Mouse (Mus musculus) MEL-GATA-1-ER (cell line): ENCODE measurements around the gene Cpe.
A peak's percentile ranks its signal among the peaks of the same experiment; 100 is the strongest.

Experiments used
- DNase-seq: peaks from one replicate; pipeline ENCODE4 v3.0.0-alpha.2; 2012; ENCODE audit warnings: low read depth; ENCODE audit errors: extremely low read depth

Cpe gene

DNA sequence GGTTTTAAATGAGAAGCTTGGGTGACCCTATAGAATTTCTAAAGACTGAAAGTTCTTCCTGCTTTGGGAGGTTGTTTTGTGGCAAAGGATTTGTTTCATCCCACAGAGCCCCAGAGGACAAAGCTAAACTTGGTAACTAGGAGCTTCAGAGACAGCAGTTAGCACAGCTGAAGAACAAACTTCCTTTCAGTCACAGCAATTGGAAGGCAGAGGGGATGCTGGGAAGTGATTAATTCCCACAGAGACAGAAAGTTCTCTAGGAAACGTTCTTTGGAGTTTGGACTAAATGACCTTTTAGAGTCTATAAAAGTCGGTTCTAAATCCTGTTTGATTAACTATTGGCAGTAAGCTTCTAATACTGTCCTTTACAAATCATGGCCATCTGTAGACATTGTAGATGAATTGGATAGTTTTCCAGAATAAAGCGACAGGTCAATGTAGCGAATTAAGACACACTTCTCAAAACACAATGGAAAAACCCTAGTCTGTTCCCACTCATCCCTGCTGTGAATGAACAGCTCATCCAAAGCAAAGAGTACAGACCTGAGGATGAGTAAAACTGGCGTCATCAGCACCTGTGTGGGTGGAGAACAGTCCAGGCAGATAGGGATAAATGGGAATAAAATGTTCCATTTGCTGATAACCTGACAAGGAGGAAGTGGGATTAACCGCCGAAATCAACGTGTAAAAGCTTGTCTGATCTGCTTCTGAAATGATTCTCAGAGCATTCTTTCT is 58.6 kb downstream of the Cpe start:
- no peak for DNase-seq

DNA sequence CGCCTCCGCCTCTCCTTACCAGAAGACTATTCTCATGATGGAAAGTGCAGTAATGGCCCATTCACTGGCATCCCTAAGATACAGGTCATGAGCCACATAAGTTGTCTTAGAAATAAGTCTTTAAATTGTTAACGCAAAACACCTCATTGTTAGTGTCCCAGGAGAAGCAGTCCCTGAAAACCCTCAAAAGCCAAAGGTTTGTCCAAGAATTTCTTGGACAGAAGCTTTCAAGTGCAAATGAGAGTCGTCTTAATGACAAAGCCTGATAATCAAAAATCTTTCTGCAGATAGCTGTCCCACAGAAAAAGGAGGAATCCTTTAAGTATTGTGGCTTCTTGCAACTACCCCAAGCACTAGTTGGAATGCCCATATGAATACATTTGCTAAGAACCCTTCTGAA is 60.7 kb downstream of the Cpe start:
- no peak for DNase-seq

DNA sequence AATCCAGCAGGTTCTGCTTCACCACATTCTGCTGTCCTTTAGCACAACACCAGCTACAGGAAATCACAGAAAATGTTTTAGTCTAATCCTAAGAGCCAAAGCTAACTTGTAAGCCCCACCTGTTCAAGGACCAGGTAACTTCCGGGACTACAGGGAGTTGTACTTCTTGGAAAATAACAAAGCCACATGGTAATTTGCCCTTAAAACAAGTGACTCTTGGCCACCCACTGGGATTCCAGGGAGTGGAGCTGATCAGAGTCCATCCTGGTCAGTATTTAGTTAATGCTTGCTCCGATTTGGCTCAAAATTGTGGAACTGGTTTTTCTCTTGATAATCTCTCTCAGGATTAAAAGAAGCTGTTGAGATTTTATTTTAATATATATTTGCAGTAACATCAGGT is 61.1 kb downstream of the Cpe start:
- no peak for DNase-seq

DNA sequence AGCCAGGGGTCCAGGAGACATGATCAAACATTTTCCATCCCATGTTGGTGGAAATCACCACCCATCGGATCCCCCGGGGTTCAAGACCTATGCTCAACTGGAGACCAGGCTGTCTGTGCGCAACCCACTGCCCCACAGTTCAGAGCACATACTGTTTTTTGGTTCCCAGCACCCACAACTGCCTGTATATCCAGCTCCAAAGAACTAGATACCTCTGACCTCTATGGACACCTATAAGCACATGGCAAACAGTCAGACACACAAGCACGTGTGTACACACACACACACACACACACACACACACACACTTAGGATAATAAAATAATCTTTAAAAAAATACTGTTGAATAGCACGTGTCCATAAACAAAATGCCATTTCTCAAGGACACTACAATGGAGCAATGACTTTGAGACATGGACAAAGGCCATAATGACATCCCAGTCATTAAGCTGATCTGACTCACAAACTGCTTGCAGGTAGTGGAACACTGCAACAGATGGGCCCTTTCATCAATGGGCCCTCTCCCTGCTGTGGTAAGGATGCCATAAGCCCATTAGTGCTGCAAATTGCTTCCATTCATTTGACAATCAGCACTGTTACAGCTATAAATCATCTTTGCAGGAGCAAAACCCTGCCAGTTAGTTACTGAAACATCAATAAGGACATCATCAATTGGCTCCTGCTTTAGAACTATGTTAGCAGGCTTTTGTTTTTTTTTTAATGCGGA is 63.7 kb downstream of the Cpe start:
- DNase-seq = no peak

DNA sequence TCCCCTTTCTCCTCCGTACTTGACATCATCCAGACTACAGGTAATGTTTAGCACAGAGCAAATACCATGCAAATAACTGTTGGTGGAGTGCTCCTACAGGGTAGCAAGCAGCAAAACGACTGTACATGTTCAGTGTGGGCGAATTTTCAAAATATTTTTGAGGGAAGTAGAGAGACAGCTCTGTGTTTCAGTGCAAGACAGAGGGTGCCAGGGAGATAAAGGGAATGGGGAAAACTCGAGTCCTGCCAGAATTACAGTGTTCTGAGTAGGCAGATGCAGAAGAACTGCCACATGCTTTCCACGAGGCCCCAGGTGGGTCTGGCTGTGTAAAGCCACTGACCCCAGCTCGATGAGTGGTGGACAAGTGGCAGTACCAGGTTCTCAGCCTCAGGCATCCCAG is 64.8 kb downstream of the Cpe start:
- DNase-seq = no peak

DNA sequence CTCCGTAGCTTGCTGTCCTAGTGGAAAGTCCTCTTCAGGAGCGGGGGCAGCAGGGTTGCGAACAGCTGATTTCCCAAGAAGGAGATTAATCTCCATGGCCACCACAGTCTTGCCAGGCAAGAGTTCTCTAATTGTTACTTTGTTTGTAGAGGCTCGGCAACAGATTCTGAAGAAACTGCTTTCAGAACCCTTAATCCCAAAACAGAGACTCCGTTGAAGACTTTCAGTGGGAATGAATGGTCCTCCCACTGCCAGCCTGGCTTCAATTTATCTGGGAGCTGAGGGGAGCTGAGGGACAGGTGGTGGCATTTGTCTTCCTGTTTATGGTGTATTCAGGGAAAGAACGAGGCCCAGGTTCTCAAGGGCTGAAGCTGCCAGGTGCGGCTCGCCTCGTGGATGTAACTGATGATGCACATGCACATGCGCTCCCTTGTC is 68.2 kb downstream of the Cpe start:
- no peak for DNase-seq

DNA sequence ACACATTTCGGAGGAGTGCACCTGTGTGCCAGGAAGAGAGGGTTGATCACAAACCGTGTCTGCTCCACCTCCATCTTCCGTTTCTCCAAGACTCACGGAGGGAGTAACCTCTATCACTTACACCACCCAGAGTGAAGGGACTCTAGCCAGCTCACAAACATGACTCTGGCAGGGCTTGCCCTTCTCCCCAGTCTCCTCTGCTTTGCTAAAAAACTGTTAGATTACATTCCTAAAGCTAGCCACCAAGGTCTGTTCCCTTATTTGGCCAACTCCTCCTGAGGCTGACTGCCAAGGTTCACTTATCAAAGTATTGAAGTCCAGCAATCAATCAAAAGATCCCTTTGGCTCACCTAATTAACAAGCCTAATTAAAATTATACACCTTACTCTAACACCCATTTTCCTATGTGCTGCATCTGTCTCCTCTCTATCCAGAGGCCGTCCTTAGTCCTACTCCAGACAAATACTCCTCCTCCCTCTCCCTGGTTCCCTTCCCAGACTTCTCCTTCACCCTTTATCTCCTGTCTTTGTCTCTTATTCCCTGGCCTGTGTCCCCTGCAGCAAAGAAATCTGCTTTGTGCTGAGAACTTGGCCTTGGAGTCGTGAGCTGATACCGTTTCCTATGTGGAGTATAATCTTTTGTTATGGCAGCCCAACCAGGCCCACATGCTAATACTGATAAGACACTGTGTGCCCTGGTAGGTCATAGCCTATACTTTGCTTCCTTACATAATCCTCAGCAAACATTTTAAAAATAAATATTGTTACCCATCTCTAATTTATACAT is 72.3 kb downstream of the Cpe start:
- no peak for DNase-seq

DNA sequence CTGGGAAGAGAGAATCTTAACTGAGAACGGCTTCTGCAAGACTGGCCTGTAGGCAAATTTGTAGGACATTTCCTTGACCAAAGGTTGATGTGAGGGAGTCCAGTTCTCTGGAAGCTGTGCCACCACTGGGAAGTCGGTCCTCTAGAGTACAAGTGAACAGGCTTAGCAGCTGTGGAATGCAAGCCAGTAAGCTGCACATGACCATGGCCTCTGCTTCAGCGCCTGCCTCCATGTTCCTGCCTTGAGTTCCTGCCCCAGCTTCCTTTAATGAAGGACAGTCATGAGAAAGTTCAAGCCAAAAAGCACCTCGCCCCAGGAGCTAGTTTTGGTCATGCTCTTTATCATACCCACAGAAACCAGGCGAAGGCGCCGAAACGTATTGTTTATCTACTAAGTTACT is 73.2 kb downstream of the Cpe start:
- DNase-seq = no peak

DNA sequence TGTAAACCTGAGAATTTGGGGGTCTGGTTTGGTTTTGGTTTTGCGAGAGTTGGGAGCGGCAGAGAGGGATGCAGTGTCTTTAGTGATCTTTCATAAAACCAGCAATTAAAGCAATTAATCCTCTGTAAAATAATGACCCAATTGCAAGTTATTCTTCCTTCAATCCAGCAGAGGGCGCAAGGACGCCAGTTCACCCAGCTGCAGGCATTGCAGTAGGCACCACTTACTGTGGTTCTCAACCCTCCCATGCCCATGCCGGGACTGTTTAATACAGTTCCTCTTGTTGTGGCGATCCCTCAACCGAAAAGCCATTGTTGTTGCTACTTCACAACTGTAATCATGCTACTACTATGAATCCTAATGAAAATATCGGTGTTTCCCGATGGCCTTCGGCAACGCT is 74.2 kb downstream of the Cpe start:
- peak; percentile 24 for DNase-seq

DNA sequence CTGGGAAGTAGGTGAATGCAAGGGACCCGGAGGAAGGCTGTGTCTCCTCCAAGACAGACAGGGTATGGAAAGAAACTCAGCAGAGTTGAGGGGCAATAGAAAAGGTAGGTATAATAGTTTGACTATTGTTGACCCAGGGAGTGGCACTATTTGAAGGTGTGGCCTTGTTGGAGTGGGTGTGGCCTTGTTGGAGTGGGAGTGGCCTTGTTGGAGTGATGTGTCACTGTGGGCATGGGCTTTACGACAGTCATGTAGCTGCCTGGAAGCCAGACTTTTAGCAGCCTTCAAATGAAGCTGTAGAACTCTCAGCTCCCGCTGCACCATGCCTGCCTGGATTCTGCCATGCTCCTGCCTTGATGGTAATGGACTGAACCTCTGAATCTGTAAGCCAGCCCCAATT is 76.3 kb downstream of the Cpe start:
- no peak for DNase-seq

DNA sequence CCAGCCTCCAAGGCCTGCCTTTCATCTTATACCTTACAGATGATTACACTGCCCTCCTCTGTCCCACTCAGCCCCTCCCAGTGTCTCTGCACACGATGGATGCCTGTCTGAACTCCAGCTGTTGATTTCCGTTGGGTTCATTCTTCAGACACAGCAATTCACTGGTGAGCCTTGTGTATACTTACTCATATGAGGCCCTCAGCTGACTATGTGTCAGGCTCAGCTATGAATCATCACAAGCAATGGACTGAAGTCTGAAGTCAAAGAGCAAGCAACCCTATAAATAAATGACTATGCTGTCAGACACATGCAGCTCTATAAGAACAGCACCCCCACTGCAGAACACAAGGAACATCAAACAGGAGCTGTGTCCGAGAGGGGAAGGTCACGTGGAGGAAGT is 77.4 kb downstream of the Cpe start:
- no peak for DNase-seq

DNA sequence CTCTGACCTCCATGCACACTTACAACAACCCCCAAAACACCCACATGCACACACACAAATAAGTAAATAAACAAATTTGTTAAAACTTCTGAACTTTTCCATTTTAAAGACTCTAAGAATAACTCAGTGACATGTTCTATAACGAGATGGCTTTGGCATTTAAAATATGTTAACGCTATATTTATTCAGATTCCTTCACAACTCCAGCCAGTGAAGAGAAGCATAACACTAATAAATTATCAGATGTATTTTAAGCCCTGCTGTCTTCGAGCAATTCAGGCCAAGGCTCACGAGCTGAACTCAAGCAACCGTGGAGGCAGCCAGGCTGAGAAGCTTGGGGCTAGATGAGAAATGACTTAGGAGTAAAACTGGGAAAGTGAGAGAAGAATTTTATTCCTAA is 79.2 kb downstream of the Cpe start:
- DNase-seq = no peak

DNA sequence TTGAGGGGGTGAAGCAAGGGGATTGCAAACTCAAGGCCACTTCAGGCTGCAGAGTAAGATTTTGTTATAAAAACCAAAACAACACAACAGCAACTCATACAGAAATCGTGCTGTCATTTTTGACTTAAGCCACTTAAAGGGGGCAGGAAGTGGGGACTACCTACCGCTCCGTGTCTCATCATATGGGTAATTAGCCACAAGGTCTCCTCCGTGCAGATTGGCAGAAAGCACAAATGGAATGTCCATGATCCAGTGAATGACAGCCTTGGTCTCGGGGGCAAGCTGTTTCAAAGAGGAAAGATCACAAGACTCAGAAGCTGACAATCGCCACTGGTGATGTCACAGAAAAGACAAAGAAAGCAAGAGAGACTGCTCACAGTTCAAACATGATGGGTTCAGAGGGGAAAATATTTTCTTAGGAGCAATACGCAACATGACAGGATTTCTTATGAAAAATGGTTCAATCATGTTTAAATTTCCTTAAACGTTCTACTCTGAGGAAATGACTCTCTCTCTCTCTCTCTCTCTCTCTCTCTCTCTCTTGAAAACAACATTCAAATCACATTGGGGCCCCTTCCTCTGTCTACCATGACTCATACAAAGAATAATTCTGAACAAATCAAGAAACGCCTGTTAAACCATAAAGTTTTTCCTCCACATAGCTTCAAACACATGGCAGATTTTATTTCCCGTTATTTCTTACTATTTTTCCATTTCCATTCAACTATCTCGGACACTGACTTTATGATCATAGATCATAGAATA is 81.5 kb downstream of the Cpe start:
- DNase-seq = no peak

DNA sequence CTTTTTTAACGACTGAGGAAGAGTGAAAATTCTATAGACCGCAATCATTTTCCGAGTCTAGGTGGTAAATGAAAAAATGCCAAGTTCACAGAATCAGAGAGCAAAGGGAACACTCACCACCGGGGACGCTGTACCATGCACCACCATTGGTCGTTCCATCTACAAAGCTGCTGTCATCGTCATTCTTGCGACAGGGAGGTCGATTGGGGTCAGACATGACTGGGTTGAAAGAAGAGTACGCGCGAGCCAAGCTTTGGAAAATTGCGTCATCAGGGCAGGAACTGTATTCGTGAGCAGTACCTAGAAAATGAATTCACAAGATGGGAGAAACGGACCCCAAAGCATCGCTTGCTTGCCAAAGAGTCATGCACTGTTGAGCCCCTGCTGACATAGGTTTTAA is 83.9 kb downstream of the Cpe start:
- no peak for DNase-seq

DNA sequence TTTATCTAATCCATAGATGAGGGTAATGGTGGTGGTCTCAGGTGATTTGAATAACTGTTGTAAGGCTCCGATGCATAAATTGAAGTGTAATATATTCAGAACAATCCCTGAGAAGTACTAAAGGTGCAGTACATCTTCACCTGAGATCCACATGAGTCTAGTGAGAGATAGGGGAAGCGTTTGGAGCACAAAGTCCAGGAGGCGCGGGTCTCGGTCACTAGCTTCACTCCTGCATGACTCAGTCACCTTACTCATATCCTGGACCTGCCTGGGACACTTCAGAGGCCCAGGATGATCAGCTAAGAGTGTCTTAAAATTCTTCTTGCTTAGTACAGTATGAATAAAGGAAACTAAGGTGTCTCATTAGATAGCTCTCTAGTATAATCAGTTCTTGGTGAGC is 86.8 kb downstream of the Cpe start:
- no peak for DNase-seq

DNA sequence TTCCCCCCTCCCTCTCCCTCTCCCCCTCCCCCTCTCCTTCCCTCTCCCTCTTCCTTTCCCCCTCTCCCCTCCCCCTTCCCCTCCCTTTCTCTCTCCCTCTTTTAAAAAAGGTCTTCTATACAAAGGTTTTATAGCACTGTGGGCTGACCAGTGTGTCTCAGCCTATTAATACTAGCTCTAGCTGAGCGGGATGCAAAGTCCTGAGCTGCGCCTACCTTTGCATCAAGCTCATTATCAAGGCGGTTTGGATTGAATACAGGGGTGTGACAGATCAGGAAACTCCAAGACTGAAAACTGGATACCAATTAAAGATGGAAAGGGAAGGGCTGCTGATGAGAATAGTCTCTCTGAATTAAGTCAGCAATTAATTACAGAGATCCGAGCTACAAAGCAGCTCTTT is 94.6 kb downstream of the Cpe start:
- no peak for DNase-seq

DNA sequence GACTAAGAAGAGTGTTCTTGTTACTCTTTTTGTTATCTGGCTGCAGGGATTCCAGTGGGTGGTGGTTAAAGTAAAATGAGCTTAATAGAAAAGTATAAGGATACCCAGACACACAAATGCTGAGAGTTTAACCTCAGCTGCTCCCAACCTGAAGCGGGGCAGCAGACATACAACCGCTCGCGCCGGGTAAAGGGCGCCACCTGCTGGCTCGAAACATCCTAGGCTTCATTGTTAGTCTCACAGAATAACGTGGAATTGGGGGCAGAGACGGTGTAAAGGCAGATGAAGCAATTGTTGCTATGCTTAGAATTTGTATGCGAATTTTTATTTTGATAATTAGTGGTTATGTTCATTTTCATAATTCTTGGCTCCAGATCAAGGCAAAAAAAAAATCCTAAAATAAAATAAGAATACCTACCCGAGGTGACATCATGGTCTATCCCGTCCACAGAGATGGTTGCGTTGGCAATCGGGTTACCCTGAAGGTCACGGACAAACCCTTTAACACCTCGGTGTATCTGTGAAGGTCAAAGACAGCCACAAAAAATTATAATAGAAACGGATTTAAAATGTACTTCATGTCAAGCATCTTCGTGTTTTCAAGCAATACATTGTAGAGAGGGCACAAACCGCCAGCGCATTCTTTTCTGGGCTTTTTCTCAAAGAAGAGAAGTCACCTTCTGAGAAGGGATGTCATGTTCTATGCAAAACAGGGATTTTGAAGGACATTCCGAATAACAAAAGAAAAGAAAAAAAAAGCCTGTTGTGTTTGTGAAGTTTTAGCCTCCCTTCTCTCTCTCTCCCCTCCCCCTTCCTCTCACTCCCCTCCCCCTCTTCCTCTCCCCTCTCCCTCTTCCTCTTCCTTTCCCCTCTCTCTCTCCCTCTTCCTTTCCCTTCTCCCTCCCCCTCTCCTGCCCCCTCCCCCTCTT is 95.5 kb downstream of the Cpe start:
- DNase-seq = no peak

DNA sequence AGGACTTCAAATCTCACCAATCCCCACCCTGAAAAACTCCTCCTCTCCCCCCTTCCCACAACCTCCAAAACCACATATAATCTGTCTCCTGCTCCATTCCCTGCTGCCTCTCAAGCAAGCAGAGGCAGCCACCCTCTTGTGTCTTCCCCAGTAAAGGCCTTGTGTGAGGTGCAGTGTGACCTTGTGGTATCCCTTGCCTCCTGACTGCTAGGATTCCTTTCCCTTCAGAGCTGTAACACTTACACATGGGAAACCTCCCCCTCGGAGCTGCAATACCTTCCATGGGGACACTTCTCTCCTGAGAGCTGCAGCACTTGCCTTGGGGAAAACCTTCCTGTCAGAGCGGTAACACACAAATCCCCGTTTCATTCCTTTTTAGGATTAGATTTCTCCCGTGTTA is 96.5 kb downstream of the Cpe start:
- no peak for DNase-seq

DNA sequence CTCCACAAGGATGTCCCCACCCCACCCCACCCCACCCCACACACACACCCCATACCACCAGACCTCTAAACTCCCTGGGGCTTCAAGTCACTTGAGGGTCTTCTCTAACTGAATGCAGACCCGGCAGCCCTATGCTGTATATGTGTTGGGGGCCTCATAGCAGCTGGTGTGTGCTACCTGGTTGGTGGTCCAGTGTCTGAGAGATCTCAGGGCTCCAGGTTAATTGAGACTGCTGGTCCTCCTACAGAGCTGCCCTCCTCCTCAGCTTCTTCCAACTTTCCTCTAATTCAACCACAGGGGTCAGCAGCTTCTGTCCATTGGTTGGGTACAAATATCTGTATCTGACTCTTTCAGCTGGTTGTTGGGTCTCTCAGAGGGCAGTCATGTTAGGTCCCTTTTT is 102.4 kb downstream of the Cpe start:
- DNase-seq = no peak

DNA sequence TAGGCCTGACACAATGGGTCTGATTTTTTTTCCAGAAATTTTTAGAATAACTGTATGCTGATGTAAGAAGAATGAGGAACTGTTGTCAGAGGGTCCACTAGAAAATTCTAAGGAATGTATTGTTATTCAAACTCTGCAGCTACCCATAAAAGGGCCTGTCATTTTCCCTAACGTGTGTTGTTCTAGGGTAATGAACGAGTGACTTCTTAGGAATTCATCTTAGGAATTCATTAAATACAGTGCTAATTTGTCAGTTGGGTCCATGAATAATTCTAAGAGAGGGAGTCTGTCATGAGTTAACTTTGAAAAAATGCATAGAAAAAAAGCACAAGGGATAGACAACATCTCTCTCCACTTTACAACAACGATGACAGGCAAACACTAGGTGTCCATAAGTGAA is 110.0 kb downstream of the Cpe start:
- DNase-seq = no peak

DNA sequence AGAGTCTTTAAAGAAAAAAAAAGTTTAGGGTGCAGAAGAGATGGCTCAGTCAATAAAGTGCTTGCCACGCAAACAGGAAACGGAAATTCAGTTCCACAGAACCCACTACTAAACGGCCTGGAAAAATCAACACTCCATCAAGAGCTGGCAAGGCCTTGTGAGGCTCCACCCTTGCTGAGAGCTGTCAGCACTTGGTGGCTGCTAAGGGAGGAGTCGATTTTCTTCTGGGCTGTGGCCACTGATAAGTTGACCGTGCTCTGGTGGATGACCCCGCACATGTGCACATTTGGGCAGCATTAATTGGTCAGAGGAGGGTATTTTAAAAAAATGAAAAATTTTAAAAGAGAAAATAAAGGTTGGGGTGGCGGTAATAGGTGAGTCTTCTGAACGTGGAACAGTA is 114.6 kb downstream of the Cpe start:
- no peak for DNase-seq
